Mouse (Mus musculus) lung, adult 18-20 months (tissue): ENCODE measurements around the gene Cd81.

ENCODE experiments used
- DNase-seq, 2 experiments: peaks; one replicate each; pipeline ENCODE4 v3.0.0; 2022; ENCODE audit warnings: mixed read lengths in 2 of 2

Gene Cd81

DNA sequence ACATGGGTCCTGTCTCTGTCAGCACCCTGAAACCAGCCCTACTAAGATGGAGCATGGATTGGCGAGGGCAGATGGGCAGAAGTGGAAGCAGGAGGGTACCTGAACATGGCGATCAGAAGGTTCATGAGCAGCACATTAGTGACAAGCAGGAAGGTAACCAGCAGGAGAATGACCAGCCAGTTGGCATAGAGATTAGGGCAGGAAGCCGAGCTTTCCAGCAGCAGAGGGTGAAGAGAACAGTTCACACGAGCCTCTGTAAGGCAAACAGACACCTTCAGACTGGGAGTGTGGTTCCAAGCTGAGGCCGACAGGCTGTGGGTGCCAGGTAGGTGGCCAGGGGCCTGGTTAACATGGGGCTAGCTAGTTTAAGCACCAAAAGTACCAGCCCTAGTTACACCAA, 22.9 kb downstream of the Cd81 start:
- no peak for DNase-seq

DNA sequence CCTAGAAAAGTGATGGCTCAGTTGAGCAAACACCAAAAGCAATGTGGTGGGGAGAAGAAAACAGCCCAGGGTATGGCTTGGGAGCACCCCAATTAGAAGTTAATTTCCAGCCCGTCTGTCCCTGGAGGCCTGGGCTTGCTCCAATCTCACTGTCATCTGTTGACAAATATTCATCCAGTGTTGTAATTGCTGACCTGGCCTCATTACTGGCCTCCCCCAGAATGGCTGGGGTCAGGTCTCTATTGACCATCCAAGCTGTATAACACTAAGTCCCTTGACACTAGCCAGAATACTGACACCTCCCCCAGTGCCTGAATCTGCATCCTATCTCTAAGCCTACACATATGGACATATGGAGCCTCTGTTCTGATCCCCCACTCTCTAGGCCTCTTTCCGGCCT, 24.8 kb downstream of the Cd81 start:
- DNase-seq, result no peak

DNA sequence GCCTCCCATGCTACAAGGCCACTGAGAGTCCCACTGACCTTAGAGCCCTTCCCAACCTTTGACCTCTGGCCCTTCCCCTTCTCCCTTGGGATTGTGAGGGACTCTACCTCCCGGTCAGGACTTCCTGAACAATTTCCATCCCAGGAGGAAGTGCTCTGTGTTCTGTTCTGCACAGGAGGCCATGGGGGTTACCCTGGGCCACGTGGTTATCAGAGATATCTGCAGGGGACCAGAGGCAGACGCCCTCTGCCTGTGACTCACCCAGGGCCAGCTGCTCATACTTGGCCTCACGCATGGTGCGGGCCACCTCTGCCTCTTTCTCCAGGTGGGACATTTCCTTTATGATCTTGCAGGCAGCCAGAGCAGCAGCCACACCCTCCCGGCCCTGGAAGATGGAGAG, 29.5 kb downstream of the Cd81 start:
- no peak for DNase-seq

DNA sequence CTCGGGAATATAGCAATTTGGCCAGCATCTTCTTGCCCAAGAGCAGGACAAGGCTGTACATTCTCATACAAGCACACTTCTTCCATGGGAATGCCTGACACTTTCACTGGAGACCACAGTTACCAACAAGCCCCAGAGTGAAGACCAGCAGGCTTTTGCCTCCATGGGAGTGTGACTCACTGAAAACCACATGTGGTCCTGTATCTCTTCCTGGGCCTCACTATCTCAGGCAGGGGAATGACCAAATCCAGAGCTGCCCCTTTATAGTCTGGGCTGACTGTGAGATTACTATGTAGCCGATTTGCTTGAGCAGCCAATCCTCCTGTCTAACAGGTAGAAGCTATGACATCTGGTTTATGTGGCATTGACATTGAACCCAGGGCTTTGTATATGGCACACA, 31.2 kb downstream of the Cd81 start:
- no peak for DNase-seq

DNA sequence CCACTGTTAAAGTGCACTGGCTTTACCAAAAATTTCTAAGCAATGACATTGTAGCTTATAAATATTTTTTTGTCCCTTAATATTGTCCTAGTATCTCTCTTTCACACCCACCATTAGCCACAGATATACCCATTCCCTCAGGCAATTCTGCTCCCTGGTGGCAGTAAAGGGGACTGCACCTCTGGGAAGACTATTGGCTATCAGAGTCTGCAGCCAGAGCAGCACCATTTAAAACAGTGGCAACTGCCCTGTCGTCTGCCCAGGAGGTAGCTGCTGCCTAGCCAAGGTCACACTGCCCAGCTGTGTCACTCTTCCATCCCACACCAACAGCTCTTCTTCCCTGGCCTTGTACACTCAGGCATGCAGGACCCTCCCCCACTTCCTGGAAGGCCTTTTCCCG, 33.8 kb downstream of the Cd81 start:
- DNase-seq, result peak; percentile 63 to 66

DNA sequence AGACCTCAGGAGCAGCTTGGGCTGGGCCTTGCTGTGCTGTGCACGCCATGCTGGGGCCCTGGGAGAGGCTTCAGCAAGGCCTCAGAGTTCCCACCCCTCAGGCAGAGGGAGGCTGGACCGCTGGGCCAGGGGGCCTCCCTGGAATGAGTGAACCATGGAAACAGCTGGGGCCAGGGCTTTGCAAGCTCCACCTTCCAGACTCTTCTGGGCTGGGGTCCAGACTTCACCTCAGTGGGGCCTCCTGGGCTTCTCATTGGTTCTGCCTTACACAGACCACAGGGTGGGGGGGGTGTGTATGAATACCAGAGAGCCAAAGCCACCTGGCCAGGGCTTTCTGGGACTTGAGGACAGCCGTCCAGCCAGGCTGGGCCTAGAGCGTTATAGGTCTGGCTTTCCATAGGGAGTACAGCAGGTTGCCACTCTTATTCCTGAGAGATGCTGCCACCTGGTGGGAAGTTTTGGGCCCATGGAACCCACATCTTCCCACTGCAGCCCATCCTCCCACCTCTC, 34.6 kb downstream of the Cd81 start:
- peak in 1 of 2 experiments; percentile 23 for DNase-seq

DNA sequence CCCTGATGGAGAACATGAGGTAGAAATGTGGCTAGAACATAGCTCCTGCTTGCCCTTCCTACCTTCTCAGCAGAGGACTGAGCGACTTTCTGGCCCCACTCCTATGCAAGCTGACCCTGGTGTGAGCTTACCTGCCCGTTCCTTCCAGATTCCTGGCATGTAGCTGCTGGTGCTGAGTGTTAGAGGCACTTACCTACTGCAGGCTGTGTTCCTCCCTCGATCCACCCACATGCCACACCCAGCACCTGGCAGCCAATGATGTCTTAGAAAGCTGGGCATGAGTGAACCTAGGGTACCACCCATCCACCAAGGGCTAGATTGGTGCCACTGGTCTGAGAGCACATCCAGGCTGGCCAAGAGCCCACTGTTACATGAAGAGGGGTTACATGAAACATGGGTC, 41.3 kb downstream of the Cd81 start:
- DNase-seq, result no peak

DNA sequence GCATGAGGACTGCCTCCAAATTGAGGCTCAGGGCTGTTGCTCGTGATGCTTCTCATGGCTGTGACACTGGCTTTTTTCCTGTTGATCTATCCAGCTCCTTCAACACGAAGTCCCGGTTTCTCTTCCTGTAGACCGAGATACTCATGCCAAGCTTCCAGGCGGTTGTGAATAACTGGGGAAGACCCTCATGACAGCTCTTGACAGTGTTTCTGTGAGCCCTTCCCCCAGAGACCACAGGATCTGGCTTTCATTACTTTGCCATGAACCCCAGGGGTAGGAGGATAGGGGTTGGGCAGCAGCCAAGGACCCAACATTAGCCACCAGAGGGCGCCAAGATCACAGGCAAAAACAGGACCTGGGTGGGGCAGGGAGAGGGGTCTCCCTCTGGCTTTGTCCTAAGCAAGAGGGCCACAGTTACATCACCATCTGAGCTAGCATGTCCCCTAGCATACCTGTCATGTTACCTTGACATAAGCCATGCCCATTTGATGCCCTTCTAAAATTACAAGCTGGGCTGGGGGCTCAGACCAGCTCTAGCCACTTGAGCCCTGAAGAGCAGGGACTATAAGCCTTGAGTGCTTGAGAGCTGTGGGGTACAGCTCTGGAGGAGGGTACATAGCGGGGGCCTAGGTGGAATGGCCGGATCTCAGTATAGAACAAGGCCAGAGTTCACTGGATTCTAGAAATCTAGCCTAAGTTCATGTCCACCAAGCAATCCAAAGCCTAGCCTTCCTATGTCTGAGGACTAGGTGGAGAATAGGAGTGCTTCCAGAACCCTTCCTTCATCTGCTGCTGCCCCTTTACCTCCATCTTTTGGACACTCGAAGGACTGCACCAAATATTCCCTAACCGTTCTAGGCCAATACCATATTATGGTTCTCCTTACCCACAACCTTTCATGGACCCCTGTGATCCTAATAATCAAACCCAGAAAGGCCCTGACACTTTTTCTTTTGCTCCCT, 42.3 kb downstream of the Cd81 start, which contains the start of gene Trpm5:
Gene Trpm5 (minus strand): TSS at position 51 of the 962 bp plus-strand sequence.
- DNase-seq, result peak; percentile 64 to 69

DNA sequence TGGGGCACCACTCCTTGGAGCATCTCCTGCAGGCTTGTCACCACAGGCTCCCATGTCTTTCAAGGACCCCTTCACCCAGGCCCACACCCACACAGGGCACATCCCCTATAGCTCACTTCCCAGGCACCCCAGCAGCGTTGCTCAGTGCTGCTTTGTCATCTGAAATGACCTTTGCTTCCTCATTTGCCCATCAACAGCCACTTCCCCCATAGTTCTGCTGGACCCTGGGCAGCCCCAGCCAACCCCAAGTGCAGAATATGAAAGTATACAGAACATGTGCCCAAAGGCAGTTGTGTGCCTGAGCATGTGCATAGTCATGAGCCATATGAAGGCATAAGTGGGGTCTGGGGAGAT, 43.0 kb downstream of the Cd81 start:
- no peak for DNase-seq

DNA sequence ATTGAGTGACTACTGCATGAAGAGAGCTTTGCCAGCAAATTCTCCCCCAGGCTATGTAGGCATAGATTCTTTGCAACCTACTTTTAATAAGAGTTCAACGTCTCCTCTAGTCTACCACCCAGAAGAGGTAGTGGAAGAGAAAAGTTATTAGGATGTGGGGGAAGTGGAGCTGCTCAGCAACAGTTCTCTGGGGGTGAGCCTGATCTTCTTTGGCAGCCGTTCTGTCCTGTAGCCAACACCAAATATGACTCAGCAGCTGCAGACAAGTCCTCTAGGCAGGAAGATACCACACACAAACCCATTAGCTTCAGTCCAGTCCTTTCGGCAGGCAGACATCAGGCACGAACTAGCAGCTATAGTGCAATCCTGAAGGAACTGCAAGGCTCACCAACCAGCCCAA, 48.2 kb downstream of the Cd81 start:
- no peak for DNase-seq

DNA sequence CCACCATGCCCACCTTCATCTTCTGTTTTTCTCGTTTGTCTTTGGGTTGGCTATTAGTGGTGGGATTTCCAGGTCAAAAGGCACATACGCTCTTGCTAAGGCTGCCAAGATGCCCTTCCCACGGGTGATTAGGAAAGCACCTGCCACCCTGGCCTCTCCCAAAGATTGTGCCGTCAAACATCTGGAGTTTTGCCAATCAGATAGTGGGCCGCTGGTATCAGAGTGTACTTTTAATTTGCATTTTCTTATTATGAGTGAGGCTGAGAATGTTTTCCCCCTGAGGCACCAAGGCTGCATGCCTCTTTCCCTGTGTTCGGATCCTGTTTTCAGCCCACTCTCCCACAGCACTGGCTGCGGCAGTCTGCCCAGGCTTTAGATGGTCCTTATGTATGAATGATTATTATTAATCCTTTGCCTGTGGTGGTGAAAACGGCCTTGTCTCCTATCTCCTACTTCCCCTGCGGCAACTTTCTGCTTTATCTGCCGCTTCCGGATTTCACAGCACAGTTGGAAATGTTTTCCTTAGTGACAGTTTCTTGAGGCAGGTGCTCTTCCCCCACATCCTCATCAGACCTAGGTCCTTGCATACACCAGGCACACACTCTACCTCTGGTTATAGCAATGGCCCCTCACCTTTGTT, 52.8 kb downstream of the Cd81 start:
- DNase-seq, result peak; percentile 57 to 76

DNA sequence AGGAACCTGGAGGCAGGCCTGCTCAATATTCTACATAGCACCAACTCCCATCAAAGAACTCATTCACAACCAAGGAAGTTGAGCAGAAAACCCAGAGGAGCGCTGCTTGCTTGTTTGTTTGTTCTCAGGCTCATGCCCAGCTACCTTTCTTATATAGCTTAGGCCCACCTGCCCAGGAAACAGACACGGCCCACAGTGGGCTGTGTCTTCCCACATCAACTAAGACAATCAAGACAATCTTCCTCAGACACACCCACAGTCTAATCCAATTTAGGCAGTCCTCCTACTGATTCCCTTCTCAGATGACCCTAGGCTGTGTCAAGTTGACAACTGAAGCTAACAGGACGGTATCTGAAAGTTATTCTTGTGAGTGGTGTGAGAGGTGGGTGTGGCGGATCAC, 53.5 kb downstream of the Cd81 start, which contains the start of gene Kcnq1:
Gene Kcnq1 (plus strand): TSS at position 301 of the 400 bp plus-strand sequence.
- no peak for DNase-seq

DNA sequence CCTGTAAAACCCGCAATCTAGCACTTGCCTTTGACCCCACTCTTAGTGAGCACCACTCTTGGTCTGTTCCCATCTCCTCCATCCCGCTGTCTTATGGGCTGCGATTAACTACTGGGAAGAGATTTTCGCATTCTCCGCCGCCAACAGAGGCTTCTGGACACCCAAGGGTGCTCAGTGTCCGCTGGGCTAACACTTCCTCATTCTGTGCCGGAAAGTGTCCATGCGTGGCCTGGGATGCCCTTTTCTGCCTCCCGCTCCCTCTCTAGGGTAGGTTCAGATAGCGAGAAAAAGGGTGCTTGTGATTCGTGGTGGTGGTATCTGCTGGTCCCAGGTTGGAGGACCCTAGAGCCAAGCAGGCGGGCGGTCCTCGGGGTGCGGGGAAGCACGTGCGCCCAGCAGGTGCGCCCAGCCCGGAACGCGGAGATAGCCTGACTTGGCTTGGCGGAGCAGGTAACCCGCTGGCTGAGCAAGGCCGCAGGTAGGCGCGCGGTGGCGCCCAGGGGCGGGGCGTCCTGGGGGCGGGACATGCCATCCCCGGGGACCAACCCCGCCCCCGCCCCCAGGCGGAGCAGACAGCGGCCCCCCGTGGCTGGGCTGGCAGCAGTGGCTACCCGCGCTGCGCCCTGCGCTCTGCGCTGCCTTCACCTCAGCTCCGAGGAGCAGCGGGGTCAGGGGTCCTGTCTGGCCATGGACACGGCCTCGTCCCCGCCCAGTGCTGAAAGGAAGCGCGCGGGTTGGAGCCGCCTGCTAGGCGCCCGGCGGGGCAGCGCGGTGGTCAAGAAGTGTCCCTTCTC, 54.3 kb downstream of the Cd81 start:
- DNase-seq, result peak; percentile 85 to 89

DNA sequence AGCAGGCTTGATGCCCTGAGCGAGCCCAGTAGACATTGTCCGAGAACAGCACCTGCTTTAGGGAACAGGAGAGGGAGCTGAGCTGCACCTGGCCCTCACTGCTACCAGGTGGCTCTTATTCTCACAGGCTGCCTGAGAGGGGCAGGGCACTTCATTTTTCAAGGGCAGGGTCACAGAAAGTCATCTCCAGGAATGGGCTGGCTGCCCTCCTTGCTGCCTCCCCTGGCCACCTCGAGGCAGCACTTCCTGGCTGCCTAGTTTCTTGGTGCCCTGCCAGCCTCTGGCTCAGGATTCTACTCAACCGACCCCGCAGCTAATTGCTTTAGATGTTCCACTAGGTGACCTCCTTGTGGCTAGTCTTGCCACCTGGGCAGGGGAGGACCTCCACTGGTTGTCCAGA, 55.7 kb downstream of the Cd81 start:
- peak; percentile 59 to 77 for DNase-seq

DNA sequence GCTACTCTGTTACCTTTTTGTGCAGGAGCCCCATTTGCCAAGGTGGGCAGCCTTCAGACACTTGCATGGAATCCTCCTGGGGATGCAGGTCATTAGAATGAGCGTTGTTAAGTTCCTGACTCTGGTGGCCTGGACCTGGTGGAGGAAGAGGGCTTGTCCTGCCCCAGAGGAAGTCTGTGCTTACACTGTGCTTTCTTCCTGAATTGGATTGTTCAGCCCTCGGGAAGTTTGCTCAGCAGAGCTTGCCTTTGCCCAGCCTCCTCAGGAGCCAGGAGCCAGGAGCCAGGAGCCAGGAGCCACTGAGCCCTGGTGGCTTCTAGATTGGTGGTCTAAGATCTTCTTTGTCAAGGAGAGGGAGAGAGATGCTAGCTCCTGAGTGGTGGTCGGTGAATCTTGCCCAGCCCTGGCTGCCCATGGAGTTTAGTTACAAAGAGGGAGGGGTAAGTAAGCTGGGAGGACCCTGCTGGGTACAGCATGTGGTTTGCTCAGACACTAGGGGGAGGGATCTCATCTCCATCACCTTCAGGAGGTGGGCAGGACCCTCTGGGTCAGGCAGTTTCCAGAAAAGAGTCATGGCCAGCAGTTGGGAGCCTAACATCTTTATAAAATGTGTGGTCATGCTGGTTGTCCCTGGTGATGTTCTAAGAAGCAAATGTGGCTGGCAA, 56.6 kb downstream of the Cd81 start:
- peak; percentile 38 to 51 for DNase-seq

DNA sequence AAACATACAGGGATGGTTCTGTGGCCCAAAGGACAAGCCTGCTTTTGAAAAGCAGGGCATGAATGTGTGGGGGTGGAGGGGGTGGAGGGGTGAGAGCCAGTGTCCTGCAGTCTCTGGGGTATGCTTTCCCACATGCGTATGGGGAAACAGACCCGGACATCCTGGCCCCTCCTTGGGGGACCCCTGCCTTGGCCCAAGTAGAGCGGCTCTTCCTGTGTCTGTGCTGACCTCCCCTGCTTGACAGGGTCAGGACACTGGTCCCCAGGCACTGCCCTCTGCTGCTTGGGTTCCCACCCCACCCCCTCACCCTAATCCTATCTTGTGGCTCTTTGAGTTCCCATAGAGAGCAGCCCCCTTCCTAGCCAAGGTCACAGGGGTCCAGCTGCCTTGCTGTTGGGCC, 57.2 kb downstream of the Cd81 start:
- peak in 1 of 2 experiments; percentile 34 for DNase-seq

DNA sequence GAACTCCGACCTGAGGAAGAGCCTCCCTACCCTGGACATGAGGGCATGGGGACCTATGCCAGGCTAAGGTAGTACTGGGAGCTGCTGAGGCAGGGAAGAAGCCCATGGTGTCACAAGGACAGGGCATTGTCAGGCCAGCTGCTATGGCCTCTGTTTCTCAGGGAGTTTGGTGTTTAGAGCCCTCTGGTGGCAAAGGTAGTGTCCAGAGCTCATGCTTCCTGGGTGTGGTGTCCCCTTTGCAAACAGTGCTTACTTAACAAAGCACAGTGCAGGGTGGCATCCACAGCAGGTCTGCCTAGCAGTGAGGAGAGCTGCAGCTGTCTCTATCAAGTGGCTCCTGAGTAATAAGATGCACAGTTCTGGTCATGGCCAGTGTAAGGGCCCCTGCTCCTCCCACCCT, 58.3 kb downstream of the Cd81 start:
- DNase-seq, result peak in 1 of 2 experiments; percentile 55

DNA sequence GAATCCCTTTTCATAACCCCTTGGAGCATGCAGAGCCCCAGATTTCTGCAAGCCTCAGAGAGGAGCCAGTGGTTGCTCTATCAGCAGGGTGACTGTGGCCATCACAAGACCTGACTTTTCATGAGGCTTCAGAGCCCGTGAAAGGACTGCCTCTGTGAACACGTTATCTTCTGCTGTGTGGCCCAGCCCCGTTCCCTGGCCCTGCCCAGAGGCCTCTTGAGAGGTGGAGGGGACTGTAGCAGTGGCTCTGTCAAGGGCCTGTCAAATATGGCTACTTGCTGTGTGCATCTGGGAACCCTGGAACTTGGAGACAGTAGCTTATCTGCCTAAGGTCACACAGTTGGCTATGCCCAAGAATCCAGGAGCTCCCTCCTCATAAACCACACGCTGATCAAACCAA, 59.2 kb downstream of the Cd81 start:
- DNase-seq, result no peak

DNA sequence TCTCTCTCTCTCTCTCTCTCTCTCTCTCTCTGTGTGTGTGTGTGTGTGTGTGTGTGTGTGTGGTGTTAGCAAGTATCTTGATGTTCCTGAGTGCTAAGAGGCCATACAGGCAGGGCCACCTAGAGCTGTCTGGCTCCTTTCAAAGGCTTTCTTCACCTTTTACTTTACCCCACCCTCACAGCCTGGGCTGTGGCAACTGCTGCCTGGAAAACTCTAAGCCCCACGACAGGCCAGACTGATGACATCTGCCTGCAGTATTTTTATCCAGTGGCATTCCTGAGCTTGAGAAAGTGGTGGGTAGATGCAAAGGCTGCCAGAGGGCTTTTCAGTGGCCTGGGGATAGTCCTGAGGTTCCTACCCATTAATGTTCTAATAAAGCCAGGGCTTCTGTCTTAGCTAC, 59.9 kb downstream of the Cd81 start:
- no peak for DNase-seq

DNA sequence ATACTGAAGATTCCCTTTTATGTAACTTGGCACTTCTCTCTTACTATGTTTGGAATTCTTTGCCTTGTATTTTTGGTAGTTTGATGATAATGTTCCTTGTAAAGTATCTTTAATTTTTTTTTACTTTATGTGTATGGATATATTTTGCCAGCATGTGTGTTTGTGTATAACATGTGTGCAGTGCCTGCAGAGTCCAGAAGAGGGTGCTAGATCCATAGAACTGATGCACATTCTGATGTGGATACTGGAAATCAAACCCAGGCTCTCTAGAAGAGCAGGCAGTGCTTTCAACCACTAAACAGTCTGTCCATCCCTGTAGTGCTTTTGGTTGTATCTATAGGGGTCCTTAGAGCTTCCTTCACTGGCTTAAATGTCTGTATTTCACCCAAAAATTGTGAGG, 62.2 kb downstream of the Cd81 start:
- DNase-seq, result no peak

DNA sequence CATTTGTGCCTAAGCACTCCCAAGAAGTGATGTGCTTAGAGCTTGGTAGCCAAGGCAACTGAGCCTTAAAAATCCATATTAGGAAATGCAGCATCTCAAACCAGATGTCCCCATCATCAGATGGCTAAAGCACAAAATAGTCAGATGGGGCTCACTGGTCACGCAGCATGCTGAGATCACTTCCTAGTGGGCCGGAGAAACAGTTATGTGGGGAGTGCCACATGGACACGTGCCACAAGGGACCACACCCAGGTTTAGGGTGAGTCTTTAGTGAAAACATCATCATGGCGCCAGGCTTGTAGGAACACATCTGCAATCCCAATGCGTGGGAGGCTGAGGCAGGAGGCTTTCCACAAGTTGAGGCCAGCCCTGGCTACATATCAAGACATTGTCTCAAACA, 64.0 kb downstream of the Cd81 start:
- DNase-seq, result no peak
